Mouse (Mus musculus): ENCODE data around the gene Pik3r6.

GRCm38 (mm10) chr11:68502902-68503629 is at the start of gene Pik3r6:
- TF ChIP-seq CTCF (IDR thresholded peaks at IDR 0.05; ENCODE audit: low read depth): no peak
- TF ChIP-seq EP300 (optimal IDR thresholded peaks at IDR 0.05): no peak
